Mouse (Mus musculus): Measurements from ENCODE around the gene Tmcc1. TPM values are rescaled to one million over a fixed set of nuclear protein-coding genes. Genes with fewer than 3 reads are reported as not detected.

The Tmcc1 gene
- polyA plus RNA-seq, 1 experiment = 11.3 TPM

- Histone ChIP-seq H3ac (ENCODE audit: control insufficient read depth, insufficient read length, low read depth) (no peak overlapping the region), H3K36me3 (ENCODE audit: control insufficient read depth, insufficient read depth) (no peaks in the 10 kb centered on the region), H3K27me3 (ENCODE audit: control insufficient read depth, insufficient read depth, insufficient read length) (no peaks in the 10 kb centered on the region), H3K79me3 (ENCODE audit: low read depth) (no peaks in the 10 kb centered on the region), H3K79me2 (ENCODE audit: control insufficient read depth, insufficient read depth) (no peaks in the 10 kb centered on the region), H3K4me3 (ENCODE audit: insufficient read depth, poor library complexity, severe bottlenecking) (no peak overlapping the region)
- TF ChIP-seq CEBPB (IDR thresholded peaks at IDR 0.05; ENCODE audit: low read depth) (no peak), MAX (IDR thresholded peaks at IDR 0.05) (no peak), CTCF (IDR thresholded peaks at IDR 0.05; ENCODE audit: control insufficient read depth, insufficient read depth, insufficient read length) (no peak), FOSL1 (IDR thresholded peaks at IDR 0.05; ENCODE audit: insufficient read depth, low read length, poor library complexity, severe bottlenecking) (no peak), USF1 (IDR thresholded peaks at IDR 0.05; ENCODE audit: low read depth) (no peak)
These were observed 162.2 kb downstream of the Tmcc1 start for GRCm38 (mm10) chr6:116031052-116031451.

GRCm38 (mm10) chr6:116024666-116025065 is 168.6 kb downstream of the Tmcc1 start:
- Histone ChIP-seq H3K27me3 (ENCODE audit: control insufficient read depth, insufficient read depth, insufficient read length) (no peaks in the 10 kb centered on the region), H3ac (ENCODE audit: control insufficient read depth, insufficient read length, low read depth) (no peak overlapping the region), H3K4me3 (ENCODE audit: insufficient read depth, poor library complexity, severe bottlenecking) (no peak overlapping the region), H3K79me3 (ENCODE audit: low read depth) (no peaks in the 10 kb centered on the region), H3K79me2 (ENCODE audit: control insufficient read depth, insufficient read depth) (no peaks in the 10 kb centered on the region), H3K36me3 (ENCODE audit: control insufficient read depth, insufficient read depth) (peaks cover 30% of the 10 kb centered on the region)
- TF ChIP-seq CTCF (IDR thresholded peaks at IDR 0.05; ENCODE audit: control insufficient read depth, insufficient read depth, insufficient read length) (no peak), MAX (IDR thresholded peaks at IDR 0.05) (no peak), MYOD1 (IDR thresholded peaks at IDR 0.05; ENCODE audit: control insufficient read depth, insufficient read length, low read depth) (no peak), USF1 (IDR thresholded peaks at IDR 0.05; ENCODE audit: low read depth) (no peak), FOSL1 (IDR thresholded peaks at IDR 0.05; ENCODE audit: insufficient read depth, low read length, poor library complexity, severe bottlenecking) (no peak), MYOG (IDR thresholded peaks at IDR 0.05; ENCODE audit: control insufficient read depth, extremely low read depth, insufficient read length) (no peak), CEBPB (IDR thresholded peaks at IDR 0.05; ENCODE audit: low read depth) (no peak)

- Histone ChIP-seq H3K79me2 (ENCODE audit: control insufficient read depth, insufficient read depth) (no peaks in the 10 kb centered on the region), H3ac (ENCODE audit: control insufficient read depth, insufficient read length, low read depth) (no peak overlapping the region), H3K79me3 (ENCODE audit: low read depth) (no peaks in the 10 kb centered on the region), H3K27me3 (ENCODE audit: control insufficient read depth, insufficient read depth, insufficient read length) (no peaks in the 10 kb centered on the region), H3K36me3 (ENCODE audit: control insufficient read depth, insufficient read depth) (peaks cover 30% of the 10 kb centered on the region), H3K4me3 (ENCODE audit: insufficient read depth, poor library complexity, severe bottlenecking) (no peak overlapping the region)
- TF ChIP-seq MYOG (IDR thresholded peaks at IDR 0.05; ENCODE audit: control insufficient read depth, extremely low read depth, insufficient read length) = no peak
- no peak for TF ChIP-seq MYOD1 (IDR thresholded peaks at IDR 0.05; ENCODE audit: control insufficient read depth, insufficient read length, low read depth)
- TF ChIP-seq CEBPB (IDR thresholded peaks at IDR 0.05; ENCODE audit: low read depth) = no peak
- no peak for TF ChIP-seq CTCF (IDR thresholded peaks at IDR 0.05; ENCODE audit: control insufficient read depth, insufficient read depth, insufficient read length)
- no peak for TF ChIP-seq USF1 (IDR thresholded peaks at IDR 0.05; ENCODE audit: low read depth)
- TF ChIP-seq FOSL1 (IDR thresholded peaks at IDR 0.05; ENCODE audit: insufficient read depth, low read length, poor library complexity, severe bottlenecking) = no peak
- TF ChIP-seq MAX (IDR thresholded peaks at IDR 0.05) = no peak
These were observed 171.3 kb downstream of the Tmcc1 start for GRCm38 (mm10) chr6:116021961-116022485.

DNA sequence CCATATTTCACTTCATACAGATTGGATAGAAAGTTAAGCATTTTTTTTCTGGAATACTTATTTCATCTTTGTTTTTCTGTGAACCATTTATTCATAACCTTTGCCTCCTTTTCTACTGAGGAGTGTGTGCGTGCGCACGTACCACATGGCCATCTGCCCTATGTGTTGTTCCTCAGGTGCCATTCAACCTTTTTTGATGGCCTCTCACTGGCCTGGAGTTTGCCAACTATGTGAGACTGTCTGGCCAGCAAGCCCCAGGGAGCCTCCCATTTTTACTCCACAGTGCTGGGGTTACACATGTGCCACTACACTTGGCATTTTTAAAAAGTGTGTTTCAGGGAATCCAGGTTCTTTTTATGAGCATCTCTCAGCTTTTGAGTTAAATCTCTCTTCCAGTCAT is 177.4 kb downstream of the Tmcc1 start:
- TF ChIP-seq MAX (IDR thresholded peaks at IDR 0.05) (no peak), CEBPB (IDR thresholded peaks at IDR 0.05; ENCODE audit: low read depth) (no peak), USF1 (IDR thresholded peaks at IDR 0.05; ENCODE audit: low read depth) (no peak), FOSL1 (IDR thresholded peaks at IDR 0.05; ENCODE audit: insufficient read depth, low read length, poor library complexity, severe bottlenecking) (no peak), MYOG (IDR thresholded peaks at IDR 0.05; ENCODE audit: control insufficient read depth, extremely low read depth, insufficient read length) (no peak), CTCF (IDR thresholded peaks at IDR 0.05; ENCODE audit: control insufficient read depth, insufficient read depth, insufficient read length) (no peak), MYOD1 (IDR thresholded peaks at IDR 0.05; ENCODE audit: control insufficient read depth, insufficient read length, low read depth) (no peak)
- Histone ChIP-seq H3K36me3 (ENCODE audit: control insufficient read depth, insufficient read depth) (peaks cover 7% of the 10 kb centered on the region), H3K79me3 (ENCODE audit: low read depth) (no peaks in the 10 kb centered on the region), H3K4me3 (ENCODE audit: insufficient read depth, poor library complexity, severe bottlenecking) (no peak overlapping the region), H3ac (ENCODE audit: control insufficient read depth, insufficient read length, low read depth) (no peak overlapping the region), H3K79me2 (ENCODE audit: control insufficient read depth, insufficient read depth) (no peaks in the 10 kb centered on the region), H3K27me3 (ENCODE audit: control insufficient read depth, insufficient read depth, insufficient read length) (no peaks in the 10 kb centered on the region)

DNA sequence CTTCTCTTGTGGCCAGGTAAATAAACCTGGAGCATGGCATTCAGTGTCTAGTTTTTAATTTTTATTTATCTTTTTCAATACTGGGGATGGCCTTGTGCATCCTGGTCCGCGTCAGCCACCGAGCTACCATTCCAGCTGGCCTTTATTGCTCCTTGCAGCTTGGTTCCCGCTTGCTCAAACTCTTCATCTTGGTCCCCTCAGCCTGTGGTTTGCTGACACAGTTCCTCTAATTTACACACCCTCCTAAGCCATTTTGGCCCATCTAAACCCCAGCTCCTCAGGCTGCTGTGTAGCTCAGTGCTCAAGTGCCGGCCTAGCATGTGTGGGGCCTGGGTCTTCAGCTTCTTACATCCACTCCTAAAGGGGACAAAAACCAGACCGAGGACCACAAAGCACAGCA is 179.2 kb downstream of the Tmcc1 start:
- H3K36me3 ChIP-seq (ENCODE audit: control insufficient read depth, insufficient read depth) = no peaks in the 10 kb centered on the region
- H3K79me2 ChIP-seq (ENCODE audit: control insufficient read depth, insufficient read depth) = no peaks in the 10 kb centered on the region
- no peak overlapping the region for H3ac ChIP-seq (ENCODE audit: control insufficient read depth, insufficient read length, low read depth)
- H3K4me3 ChIP-seq (ENCODE audit: insufficient read depth, poor library complexity, severe bottlenecking) = no peak overlapping the region
- H3K79me3 ChIP-seq (ENCODE audit: low read depth) = no peaks in the 10 kb centered on the region
- H3K27me3 ChIP-seq (ENCODE audit: control insufficient read depth, insufficient read depth, insufficient read length) = no peaks in the 10 kb centered on the region
- TF ChIP-seq MYOG (IDR thresholded peaks at IDR 0.05; ENCODE audit: control insufficient read depth, extremely low read depth, insufficient read length) = no peak
- no peak for TF ChIP-seq CTCF (IDR thresholded peaks at IDR 0.05; ENCODE audit: control insufficient read depth, insufficient read depth, insufficient read length)
- TF ChIP-seq FOSL1 (IDR thresholded peaks at IDR 0.05; ENCODE audit: insufficient read depth, low read length, poor library complexity, severe bottlenecking) = no peak
- TF ChIP-seq USF1 (IDR thresholded peaks at IDR 0.05; ENCODE audit: low read depth) = no peak
- no peak for TF ChIP-seq MYOD1 (IDR thresholded peaks at IDR 0.05; ENCODE audit: control insufficient read depth, insufficient read length, low read depth)
- TF ChIP-seq CEBPB (IDR thresholded peaks at IDR 0.05; ENCODE audit: low read depth) = no peak
- no peak for TF ChIP-seq MAX (IDR thresholded peaks at IDR 0.05)

DNA sequence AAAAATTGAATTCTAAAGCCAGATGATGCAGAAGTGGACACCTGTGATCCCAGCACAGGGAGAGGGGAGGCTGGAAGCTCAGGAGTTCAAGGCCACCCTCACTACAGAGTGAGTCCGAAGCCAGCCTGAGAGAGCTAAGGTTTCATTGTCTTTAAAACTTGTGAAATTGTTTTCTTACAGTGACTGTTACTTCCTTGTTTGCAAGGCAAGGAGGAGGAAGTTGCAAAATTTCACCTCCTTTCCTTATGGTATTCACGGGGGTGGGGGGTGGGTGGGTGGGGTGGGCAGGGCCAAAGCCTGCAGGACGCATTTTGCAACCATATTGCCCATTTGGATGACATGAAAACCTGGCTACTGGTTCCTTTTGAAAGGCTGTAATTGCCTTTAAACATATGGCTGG is 179.6 kb downstream of the Tmcc1 start:
- no peak for TF ChIP-seq CEBPB (IDR thresholded peaks at IDR 0.05; ENCODE audit: low read depth)
- no peak for TF ChIP-seq USF1 (IDR thresholded peaks at IDR 0.05; ENCODE audit: low read depth)
- TF ChIP-seq MAX (IDR thresholded peaks at IDR 0.05) = no peak
- no peak for TF ChIP-seq MYOG (IDR thresholded peaks at IDR 0.05; ENCODE audit: control insufficient read depth, extremely low read depth, insufficient read length)
- no peak for TF ChIP-seq CTCF (IDR thresholded peaks at IDR 0.05; ENCODE audit: control insufficient read depth, insufficient read depth, insufficient read length)
- no peak for TF ChIP-seq MYOD1 (IDR thresholded peaks at IDR 0.05; ENCODE audit: control insufficient read depth, insufficient read length, low read depth)
- TF ChIP-seq FOSL1 (IDR thresholded peaks at IDR 0.05; ENCODE audit: insufficient read depth, low read length, poor library complexity, severe bottlenecking) = no peak
- Histone ChIP-seq H3K79me3 (ENCODE audit: low read depth) (no peaks in the 10 kb centered on the region), H3K27me3 (ENCODE audit: control insufficient read depth, insufficient read depth, insufficient read length) (no peaks in the 10 kb centered on the region), H3K79me2 (ENCODE audit: control insufficient read depth, insufficient read depth) (no peaks in the 10 kb centered on the region), H3ac (ENCODE audit: control insufficient read depth, insufficient read length, low read depth) (no peak overlapping the region), H3K36me3 (ENCODE audit: control insufficient read depth, insufficient read depth) (no peaks in the 10 kb centered on the region), H3K4me3 (ENCODE audit: insufficient read depth, poor library complexity, severe bottlenecking) (no peak overlapping the region)

Measured in C2C12 (cell line).